Mouse (Mus musculus) urinary bladder, adult 2 months (tissue): ENCODE measurements at regions not wholly inside any gene's neighbourhood (a gene's known extent, or its start where the extent isn't known, plus 50 kb on each side); places are given as distances from the start of the nearest gene placed in this dataset.

Source experiments
- DNase-seq: peaks from one replicate; pipeline ENCODE4 v3.0.0; 2022; ENCODE audit warnings: low spot score

GRCm38 (mm10) chr1:186505051-186505711, 200.6 kb downstream of the Tgfb2 start:
- DNase-seq = no peak

GRCm38 (mm10) chr1:186501726-186502125, 204.1 kb downstream of the Tgfb2 start:
- no peak for DNase-seq

- DNase-seq = no peak
Measured at GRCm38 (mm10) chr1:186497872-186498271, 207.9 kb downstream of the Tgfb2 start.

GRCm38 (mm10) chr1:186497333-186497732, 208.5 kb downstream of the Tgfb2 start:
- DNase-seq = no peak

- no peak for DNase-seq
Measured at GRCm38 (mm10) chr1:186494411-186494783, 211.4 kb downstream of the Tgfb2 start.

- DNase-seq = no peak
Measured at GRCm38 (mm10) chr1:186493664-186494410, 212.0 kb downstream of the Tgfb2 start.

GRCm38 (mm10) chr1:186482177-186482576, 223.6 kb downstream of the Tgfb2 start:
- DNase-seq = no peak

- DNase-seq = no peak
Measured at GRCm38 (mm10) chr1:186480019-186480418, 225.8 kb downstream of the Tgfb2 start.

- DNase-seq = no peak
Measured at GRCm38 (mm10) chr1:186478428-186479238, 227.2 kb downstream of the Tgfb2 start.

GRCm38 (mm10) chr1:186474844-186475243, 230.9 kb downstream of the Tgfb2 start:
- no peak for DNase-seq

GRCm38 (mm10) chr1:186474385-186474784, 231.4 kb downstream of the Tgfb2 start:
- no peak for DNase-seq

GRCm38 (mm10) chr1:186472955-186473354, 232.8 kb downstream of the Tgfb2 start:
- DNase-seq = no peak

- DNase-seq = no peak
Measured at GRCm38 (mm10) chr1:186465526-186465925, 240.3 kb downstream of the Tgfb2 start.

GRCm38 (mm10) chr1:186460742-186461141, 245.0 kb downstream of the Tgfb2 start:
- no peak for DNase-seq

- DNase-seq = no peak
Measured at GRCm38 (mm10) chr1:186458099-186458637, 247.6 kb downstream of the Tgfb2 start.

GRCm38 (mm10) chr1:186457098-186457497, 248.7 kb downstream of the Tgfb2 start:
- DNase-seq = no peak

- DNase-seq = no peak
Measured at GRCm38 (mm10) chr1:186456131-186456530, 249.7 kb downstream of the Tgfb2 start.

- DNase-seq = no peak
Measured at GRCm38 (mm10) chr1:186455177-186455660, 250.6 kb downstream of the Tgfb2 start.

- DNase-seq = no peak
Measured at GRCm38 (mm10) chr1:186454393-186455085, 251.2 kb downstream of the Tgfb2 start.

GRCm38 (mm10) chr1:186448841-186449650, 256.7 kb downstream of the Tgfb2 start:
- no peak for DNase-seq

- DNase-seq = no peak
Measured at GRCm38 (mm10) chr1:186447521-186447920, 258.3 kb downstream of the Tgfb2 start.
